Mouse (Mus musculus): Measurements from ENCODE around the gene Mlh3.
A peak's percentile ranks its signal among the peaks of the same experiment; 100 is the strongest.

The Mlh3 gene

DNA sequence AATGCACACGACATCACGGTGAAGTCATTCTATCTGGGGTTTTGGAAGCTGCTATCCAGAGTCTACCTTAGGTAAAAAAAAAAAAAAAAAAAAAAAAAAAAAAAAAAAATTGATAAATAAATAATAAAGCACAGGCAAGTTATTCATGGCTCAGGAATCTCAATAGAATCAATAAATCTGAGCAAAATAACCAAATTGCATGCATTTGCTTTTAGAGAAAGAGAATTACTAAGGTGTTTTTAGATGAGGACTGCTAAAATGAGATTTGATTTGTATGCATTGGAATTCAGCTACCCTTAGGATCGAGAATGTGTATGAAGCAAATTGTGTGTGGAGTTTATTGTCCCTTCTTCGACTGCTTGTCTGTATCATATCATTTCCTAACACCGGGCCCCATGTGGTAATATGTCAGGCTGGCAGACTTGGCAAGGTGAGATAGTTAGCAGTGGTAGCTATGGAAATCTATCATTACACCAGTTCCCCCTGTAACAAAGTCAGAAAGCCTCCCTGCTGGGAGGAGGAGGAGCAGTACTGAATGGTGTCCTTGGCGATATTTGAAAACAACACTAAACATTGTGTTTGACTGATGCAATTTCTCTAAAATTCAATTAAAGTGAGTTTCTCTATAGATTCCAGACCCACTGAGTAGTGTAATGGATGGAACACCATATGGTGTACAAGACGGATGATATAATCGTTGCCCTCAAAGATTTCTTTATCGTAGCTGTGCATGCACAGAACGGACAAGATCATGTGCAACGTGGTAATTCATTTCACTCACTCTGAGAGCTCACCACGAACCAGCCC, 10.6 kb upstream of the Mlh3 start:
- DNase-seq (ENCODE audit: low spot score) = no peak

DNA sequence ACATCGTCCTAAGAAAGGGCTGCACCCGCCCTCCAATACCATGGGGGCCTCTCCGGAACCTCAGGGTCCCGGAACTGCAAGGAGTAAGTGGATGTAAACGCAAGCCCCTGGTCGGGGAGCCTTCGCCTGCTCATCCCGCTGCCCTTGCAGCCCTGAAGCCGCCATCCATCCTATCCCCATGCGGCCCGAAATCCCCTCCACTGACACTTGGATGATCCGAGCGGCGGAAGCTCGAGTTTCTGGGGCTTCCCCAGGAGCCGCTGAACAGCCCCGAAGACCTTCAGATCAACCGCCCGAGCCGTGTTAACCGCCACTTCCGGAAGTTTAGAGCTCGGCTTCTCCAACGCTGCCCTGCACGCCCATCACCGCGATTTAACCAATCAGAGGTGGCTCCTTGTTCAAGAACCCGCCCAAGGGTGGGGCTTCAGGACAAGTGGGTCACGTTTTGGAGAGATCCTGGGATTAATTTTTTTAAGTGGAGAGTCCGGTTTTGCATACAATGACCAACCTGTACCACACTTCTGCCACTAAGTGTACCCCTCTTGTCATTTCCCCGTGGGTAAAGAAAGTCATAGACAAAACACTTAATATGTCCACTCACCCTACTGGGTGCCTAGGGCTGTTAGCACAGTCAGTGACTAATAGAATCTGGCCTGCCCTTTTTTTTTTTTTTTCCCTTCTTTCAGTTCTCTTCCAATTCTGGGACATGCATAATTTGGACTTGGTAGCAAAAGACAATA, 9.9 kb upstream of the Mlh3 start:
- DNase-seq (ENCODE audit: low spot score) = peak; percentile 96

DNA sequence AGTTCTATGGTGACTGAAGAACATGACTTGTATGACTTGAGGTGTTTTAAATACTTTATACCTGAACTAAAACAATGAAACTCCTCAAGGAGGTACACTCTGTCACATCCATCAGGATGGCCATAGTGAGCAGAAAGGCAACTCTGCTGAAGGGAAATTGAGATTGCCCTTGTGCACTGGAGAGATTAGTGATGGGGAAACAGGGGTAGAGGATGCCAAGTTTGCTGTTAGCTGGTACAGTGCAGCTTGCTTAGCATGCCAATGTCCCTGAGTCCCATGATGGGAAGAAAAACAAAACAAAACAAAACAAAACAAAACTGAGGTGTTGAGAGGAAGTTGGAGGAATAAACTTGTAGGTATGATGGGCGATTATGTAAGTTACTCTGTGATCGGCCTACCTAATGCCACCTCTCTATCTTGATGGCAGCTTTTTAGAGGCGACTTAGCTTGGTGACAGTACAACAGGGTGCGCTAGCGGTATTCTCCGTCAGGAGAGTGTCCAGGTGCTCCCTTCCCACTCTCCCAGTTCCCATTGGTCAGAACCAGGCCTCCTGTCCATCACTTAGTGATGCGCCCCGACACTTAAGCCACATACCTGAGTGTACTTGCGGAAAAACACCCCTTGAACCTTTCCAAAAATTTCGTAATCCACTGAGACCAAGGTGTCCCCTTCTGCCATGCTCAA, 9.1 kb upstream of the Mlh3 start:
- DNase-seq (ENCODE audit: low spot score) = no peak

DNA sequence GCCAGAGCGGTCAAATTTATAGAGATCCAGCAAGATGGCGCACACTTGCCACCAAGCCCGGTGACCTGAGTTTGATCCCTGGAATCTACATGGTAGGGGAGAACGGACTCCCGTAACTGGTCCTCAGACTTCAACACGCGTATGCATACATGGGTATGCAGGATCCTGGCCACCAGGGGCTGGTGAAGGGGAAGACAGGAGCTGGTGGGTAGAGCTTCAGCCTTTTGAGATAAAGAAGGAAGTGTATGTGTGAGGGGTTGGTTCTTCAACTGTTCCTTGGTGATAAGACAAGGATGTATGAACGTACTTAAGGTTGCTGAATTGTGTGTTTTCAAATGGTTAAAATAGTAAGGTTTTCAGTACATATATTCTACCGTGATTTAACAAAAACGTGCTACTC, 8.5 kb upstream of the Mlh3 start:
- peak; percentile 19 for DNase-seq (ENCODE audit: low spot score)

DNA sequence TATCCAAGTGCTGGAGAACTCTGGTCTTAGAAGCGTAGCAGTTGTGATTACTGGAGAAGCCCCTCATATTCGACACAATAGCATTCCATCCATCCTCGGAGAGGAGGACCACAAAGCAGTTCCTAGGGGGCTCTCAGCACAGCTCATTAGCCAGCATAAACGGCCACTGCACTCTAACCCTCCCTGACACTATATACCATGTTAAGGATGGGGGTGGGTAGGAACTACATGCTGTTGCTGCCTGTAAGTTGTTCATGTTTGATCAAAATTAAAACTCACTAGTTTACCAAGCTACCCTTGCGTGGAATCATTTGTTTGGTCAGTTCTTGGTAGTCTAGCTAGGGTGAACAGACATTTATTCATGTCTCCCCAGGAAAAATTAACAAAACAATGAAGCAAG, 5.9 kb upstream of the Mlh3 start:
- DNase-seq (ENCODE audit: low spot score) = no peak

DNA sequence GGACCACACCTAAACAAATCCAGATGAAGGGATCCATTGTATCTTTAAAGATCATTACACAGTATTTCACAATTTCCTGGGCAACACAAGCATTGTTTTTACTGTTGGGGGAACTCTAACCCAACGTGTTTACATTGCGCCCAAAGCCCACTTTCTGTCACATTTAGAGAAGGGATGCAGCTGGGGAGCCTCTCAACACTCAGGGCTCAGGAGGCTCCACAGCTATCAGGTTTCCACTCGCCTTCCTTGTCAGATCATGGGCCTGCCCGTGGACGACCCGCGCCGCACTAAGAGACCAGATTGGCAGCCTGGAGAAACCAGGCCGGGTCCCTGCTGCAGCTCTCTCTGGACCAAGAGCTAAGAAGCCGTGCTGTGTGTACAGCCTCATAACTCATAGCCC, 3.1 kb upstream of the Mlh3 start:
- DNase-seq (ENCODE audit: low spot score) = no peak

DNA sequence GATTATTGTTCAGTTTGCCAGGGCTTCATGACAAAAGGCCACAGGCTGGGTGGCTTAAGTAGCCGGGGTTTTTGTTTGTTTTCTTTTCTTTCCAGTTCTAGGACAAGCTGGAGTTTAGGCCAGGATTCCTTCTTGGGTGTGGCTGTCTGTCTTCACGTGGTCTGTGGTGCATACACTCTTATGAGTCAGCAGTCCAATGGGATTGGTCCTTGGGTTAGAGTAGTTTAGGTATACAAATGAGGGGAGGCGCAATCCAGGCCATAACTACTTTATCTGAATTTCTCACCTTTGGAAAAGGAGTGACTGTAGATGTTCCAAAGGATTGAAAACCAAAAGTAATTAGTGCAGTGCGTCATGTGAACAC, 1.4 kb upstream of the Mlh3 start:
- DNase-seq (ENCODE audit: low spot score) = no peak

DNA sequence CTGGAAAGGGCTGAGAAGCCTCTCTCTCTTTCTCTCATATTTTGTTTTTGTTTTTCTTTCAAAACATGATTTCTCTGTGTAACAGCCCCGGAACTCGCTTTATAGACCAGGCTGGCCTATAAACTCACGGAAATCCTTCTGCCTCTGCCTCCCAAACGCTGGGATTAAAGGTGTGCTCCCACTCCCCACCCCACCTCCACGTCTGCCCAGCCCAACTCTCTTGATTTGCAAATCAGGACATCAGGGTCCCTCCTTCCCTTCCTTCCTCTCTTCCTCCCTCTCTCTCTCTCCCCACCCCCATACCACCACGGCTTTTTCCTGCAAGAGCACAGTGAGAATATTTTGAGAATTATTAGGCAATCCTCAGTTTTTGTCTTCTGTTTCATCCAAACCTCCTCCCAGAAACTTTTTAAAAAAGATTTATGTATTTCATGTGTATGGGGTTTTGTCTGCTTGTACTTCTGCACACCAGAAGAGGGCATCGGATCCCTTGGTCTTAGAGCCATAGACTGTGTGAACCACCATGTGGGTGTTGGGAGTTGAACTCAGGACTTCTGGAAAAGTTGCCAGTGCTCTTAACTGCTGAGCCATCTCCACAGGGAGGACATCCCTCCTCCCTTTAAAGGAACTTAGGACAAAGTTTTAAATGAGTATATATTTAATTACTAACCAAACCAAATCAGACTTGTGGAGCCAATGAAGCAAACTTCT, 888 bp upstream of the Mlh3 start:
- no peak for DNase-seq (ENCODE audit: low spot score)

DNA sequence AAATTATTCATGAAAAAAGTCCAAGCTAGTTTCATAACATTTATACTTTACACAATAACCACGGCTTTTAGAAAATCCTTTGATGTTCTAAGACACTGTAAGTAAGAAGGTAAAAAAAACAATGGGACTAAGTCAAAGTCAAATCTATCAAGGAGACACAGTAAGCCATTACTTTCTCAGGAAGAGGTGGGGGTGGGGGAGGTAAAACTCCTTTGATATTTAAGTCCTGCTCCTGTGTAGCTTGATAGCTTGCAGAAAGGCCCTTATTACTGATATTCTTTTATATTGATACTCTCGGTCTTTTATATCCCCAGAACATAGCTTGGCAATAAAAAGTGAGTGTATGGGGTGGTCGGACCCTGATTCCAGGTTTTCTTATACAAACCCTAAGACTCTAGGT, 578 bp downstream of the Mlh3 start:
- DNase-seq (ENCODE audit: low spot score) = no peak

DNA sequence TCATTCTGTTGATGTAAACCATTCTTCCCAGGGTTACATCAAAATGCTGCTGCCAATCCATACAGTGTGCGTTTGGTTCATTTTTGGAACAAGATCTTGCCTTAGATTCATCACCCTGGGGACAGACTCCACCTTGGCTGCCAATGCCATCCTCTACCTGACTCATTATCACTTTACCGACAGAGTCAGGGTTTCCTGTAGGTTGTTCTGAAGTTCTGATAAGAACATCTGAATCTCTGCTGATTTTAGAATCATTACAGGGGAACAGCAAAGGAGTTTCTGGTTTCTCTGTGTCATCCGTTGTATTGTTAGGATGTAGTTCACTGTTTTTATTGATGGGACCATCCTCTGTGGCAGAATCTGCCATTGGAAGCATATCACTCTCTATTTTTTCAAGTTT, 4.2 kb downstream of the Mlh3 start:
- DNase-seq (ENCODE audit: low spot score) = no peak

DNA sequence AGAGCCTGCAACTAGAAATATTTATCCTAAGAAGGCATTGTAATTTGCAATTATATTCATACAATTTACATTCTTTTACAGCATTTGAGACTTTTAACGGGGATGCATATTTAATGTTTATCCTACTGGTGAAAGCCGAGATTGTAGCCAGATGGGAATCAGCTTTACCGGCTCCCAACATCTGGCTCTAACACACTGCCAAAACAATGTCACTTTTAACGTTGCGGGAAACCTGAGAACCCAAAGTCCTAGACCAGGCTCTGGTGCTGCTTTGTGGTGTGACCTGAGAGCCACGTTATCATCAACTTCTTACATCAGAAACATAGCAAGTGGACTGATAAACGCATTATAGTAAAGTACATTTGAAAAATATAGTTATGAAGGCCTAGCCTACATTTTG, 5.5 kb downstream of the Mlh3 start:
- DNase-seq (ENCODE audit: low spot score) = no peak

DNA sequence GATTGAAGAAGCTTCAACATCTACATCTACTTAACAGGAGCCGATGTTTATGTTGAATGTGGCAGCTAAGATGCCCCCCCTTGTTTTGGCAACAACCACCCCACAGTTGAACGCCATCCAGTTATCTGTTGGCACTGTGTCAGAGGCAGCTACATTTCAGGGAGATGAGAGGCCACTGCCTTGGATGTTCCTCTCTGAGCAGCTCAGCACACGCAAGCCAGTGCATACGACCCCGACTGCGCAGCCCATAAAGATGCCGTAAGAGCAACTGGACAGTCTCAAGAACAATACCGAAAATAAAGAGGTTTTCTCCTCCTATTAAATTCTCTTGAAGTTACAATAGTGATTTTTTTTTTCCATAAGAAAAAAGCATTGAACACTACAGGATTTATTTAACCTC, 5.9 kb downstream of the Mlh3 start:
- no peak for DNase-seq (ENCODE audit: low spot score)

DNA sequence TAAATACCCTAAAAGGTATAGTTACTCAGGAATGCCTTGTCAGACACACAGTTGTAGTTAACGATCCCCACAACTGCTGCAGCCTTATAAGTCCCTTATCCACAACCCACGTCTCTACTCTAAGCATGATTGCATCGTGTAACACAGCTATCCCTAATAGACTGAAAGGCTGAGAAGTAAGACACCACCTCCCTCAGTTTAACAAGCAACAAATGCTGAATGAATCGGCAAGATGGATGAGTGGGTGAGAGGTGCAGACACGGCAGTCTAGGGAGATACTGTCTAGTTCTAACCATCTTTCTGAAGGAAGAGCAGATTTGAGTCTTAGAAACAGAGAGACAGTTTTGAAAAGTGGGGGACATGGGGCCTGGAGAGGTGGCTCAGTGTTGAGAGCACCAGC, 7.2 kb downstream of the Mlh3 start:
- DNase-seq (ENCODE audit: low spot score) = no peak

DNA sequence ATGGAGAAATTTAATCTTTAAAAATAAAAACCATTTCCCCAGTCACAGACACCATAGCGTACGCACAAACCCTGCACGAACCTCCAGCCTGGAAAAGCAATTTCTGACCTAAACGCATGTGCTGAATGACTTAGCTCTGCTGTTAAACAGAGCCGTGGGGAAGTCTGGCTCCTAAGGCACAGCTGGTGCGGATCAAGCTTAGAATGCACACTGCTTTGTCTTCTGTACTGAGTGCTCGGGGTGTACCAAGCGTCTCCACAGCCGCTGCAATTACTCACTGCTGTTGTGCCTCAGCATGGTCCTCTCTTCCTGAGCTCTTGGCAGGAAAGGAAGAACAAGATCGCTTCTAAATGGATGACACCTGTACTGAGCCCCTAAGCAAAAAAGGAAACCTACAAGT, 7.9 kb downstream of the Mlh3 start:
- no peak for DNase-seq (ENCODE audit: low spot score)

DNA sequence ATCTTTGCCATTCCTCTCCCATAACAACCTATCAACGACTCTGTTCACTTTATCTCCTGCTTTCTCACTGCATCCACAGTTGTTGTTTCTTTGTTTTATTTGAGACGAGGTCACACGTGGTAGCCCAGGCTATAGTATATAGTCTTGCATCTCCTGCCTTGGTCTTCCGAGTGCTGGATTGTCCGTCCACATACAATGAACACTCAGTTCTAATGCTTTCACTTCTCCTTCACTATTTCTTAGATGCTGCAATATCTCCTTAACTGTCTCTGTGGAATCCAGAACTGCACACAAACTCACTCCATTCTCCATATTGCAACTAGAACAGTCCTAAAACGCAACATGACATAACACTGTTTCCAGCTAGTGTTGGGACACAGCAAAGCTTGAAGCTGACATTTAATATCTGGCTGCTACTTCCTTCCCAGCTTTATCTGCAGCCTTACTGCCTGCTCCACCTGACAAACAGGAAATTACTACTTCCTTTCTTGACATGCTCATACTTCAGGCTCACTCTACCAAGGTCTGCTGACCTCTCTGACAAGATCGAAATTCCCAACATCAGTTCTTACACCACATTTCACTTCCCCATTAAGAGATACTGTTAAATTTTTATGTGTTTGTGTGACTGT, 13.3 kb downstream of the Mlh3 start:
- peak; percentile 33 for DNase-seq (ENCODE audit: low spot score)

DNA sequence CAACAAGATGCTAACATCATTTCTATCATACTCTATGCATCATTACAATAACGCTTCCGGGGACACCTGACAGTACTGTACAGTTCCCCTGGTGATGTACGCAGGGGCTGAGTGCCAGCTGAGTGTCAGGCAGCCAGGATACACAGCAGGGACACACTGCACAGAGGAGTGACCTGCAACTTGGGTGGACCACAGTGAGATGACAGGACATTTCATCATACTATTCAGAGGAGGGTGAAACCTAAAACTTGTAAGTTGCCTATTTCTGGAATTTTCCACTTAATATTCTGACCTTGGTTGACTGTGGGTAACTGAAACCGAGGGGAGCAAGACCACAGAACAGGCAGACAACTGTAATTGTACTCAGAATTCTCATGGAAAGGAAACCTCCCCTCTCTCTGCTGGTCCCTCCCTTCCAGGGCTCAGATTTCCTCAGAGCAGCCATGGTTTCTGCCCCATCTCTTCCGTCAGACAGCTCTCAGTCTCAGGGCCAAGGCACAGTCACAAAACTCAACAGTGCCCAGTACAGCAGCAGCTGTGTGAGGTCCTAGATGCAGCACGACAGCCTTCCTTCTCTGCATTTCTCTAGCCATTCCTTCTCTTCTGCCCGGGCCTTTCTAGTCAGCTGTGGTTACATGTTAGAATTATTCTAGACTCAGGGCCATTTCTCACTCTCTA, 14.2 kb downstream of the Mlh3 start:
- DNase-seq (ENCODE audit: low spot score) = no peak

DNA sequence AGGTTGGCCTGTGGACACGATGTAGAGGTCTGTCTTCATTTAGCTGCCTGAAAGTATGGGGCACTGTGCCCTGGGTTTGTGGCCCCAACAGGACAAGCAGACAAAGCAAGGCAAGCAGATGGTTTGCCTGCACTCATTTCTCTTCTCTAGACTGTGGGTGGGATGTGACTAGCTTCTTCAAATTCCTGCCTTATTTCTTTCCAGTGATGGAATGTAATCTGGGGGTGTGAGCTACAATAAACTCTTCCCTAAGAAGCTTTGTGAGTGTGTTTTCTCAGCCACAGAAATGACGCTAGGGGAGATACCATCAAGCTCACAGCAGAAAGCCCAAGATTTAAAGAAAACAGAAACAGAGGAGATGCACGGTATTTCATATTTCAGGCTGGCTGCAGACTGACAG, 18.3 kb downstream of the Mlh3 start:
- no peak for DNase-seq (ENCODE audit: low spot score)

DNA sequence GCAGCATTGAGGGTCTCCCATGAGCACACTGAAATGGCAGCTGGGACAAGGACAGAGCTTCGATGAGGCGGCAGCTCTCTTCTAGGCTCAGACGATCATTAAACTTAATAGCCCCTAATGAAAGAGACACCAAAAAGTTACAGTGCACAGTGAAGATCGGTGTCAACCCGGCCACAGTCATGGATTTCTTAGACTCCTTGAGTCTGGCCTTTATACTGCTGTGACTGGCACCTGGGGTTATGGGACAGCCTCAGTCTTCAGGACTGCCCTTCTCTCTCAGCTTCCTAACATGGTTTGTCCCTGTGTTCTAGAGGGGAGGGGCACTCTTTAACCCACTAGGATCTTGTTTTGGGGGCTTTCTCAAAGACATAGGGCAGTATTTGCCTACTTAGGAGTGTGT, 32.8 kb downstream of the Mlh3 start:
- DNase-seq (ENCODE audit: low spot score) = no peak

DNA sequence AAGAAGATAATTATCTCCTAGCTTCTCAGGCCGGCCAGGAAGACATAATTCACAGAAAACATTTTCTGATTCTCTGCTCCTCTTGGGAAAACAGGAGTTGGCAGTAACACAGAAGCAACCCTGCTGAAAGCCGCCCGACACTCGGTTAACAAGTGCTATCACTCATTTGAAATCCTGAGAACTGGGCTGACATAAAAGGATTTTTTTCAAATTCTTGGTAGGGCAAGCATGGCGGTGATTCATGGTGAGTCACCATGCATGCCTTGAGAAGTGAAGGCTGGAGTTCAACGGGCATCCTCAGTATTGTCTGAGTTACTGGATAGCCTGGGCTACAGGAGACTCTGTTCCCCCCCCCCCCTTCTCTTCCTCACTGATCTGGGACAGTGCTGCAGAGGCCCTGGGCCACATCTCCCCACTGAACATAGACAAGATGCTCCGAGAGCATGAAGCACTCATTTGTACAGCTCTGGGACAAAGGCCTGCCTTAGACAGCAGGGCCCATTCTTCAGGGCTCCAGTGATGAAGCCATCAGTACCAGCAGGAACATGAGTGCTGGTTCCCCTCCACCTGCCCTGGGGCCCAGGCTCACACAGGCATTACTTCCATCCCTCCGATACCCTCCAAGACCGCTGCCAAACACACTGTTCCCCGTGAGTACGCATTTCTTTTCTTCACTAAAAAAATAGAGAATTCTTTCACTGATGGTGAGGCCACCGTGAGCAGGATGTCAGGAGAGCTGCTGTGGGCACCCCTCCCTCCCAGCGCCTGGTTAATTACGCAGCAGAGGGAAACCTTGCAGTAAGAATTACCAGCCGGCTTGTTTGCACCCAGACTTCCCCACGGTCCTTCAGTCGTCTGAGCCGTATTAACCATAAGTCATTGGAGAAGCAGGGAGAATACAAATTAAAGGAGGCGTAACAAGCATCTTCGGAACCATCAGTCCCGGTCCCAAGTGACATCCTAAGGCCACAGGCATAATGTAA, 36.7 kb downstream of the Mlh3 start:
- no peak for DNase-seq (ENCODE audit: low spot score)

DNA sequence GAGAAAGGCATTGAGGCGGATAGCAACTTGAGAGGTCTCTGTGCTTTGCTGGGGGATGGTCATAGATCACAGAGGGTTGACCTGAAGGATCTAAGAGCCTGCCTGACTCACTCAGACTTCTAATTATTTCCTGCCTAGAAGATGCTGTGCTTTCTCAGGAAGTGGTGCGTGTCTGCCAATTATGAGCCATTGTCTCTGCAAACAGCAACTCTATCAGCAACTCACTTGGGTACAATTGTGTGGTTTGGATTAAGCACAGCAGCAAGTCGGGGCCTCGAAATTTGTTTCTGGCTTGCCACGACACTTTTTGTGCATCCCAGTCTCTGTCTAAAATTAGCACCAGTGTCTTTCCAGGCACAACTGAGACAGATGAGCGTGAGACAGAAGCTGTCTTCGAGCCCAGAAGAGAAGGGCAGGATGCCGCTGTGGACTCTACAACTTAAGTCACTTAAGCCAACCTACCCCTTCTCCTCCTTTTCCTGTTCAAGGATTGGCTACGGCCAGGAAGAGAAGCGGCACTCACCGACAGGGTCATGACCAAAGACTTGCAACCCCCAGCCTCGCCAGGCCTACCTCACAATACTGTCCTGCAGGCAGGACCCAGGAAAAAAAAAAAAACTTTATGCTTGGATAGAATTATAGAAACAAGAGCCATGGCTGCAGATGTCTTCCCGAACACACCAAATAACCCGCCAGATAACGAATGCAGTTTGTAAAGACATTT, 42.4 kb downstream of the Mlh3 start:
- no peak for DNase-seq (ENCODE audit: low spot score)
